Mouse (Mus musculus) E14TG2a.4 (cell line): ENCODE data around the gene Tspan3.
A peak's percentile ranks its signal among the peaks of the same experiment; 100 is the strongest.

ENCODE experiments used
- H3K27me3 ChIP-seq: 2 replicates; pipeline ENCODE4 v1.6.1; 2014; ENCODE audit warnings: low read length, control low read depth; ENCODE audit not compliant: insufficient read depth
- H3K36me3 ChIP-seq: 2 replicates; pipeline ENCODE4 v1.6.1; 2014; ENCODE audit warnings: low read length, control low read depth; ENCODE audit not compliant: insufficient read depth
- H3K4me1 ChIP-seq: replicated peaks from 2 replicates; pipeline ENCODE4 v1.6.1; 2014; ENCODE audit warnings: low read depth, low read length, control low read depth
- H3K4me3 ChIP-seq: replicated peaks from 2 replicates; pipeline ENCODE4 v1.5.1; 2014; ENCODE audit warnings: mild to moderate bottlenecking, low read length
- H3K9me3 ChIP-seq: 2 replicates; pipeline ENCODE4 v1.6.1; 2014; ENCODE audit warnings: low read length, control low read depth
- CTCF ChIP-seq: conservative IDR thresholded peaks from 2 replicates; pipeline ENCODE4 v1.5.1; 2014; ENCODE audit warnings: low read length
- NANOG ChIP-seq: IDR thresholded peaks from 2 replicates; pipeline ENCODE4 v1.6.1; 2014; ENCODE audit warnings: borderline replicate concordance, low read length, mixed read lengths
- POU5F1 ChIP-seq: IDR thresholded peaks from 2 replicates; pipeline ENCODE4 v1.6.1; 2014; ENCODE audit warnings: low read length, borderline replicate concordance

Gene Tspan3

GRCm38 (mm10) chr9:56144366-56145003 lies 20.8 kb downstream of the Tspan3 start:
- no peaks in the 10 kb centered on the region for H3K27me3 ChIP-seq
- TF ChIP-seq POU5F1 (no peak), CTCF (no peak), NANOG (no peak)
- peaks cover 50% of the 10 kb centered on the region for H3K36me3 ChIP-seq
- H3K9me3 ChIP-seq, result no peaks in the 10 kb centered on the region
- no peak overlapping the region for H3K4me3 ChIP-seq
- H3K4me1 ChIP-seq, result no peaks in the 10 kb centered on the region

GRCm38 (mm10) chr9:56141776-56142175 lies 23.5 kb downstream of the Tspan3 start:
- TF ChIP-seq POU5F1, result no peak
- no peak for TF ChIP-seq NANOG
- no peak for TF ChIP-seq CTCF
- H3K9me3 ChIP-seq, result no peaks in the 10 kb centered on the region
- no peaks in the 10 kb centered on the region for H3K27me3 ChIP-seq
- no peak overlapping the region for H3K4me3 ChIP-seq
- H3K36me3 ChIP-seq, result peaks cover 50% of the 10 kb centered on the region
- no peaks in the 10 kb centered on the region for H3K4me1 ChIP-seq

DNA sequence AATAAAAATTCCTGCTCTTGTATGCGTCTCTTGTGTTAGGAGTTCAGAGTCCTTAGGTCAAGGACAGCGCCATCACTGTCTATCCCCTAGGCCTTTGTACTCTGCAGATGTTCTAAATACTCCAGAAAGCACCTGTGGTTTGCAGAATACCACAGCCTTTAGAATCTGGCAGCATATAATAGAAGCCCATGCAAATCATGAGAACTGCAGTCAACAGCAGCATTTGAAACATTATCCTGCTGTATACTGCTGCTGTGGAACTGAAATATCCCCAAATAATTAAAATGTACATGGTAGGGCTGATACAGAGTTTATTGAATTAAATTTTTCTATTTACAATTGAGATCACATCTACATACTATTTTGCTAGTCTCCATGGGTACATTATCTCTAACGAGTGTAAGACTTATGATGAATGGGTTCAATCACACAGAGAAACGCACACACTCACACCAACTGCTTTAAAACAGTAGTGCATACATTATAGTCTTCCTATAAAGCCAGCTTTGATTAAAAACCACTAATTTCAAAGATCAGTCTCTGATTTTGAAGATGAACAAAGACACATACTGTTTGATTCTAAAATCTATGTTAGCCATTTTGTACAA lies 29.6 kb downstream of the Tspan3 start:
- Histone ChIP-seq H3K27me3 (no peaks in the 10 kb centered on the region), H3K4me3 (no peak overlapping the region), H3K4me1 (peaks cover 6% of the 10 kb centered on the region), H3K36me3 (peaks cover 69% of the 10 kb centered on the region), H3K9me3 (no peaks in the 10 kb centered on the region)
- TF ChIP-seq NANOG (peak; percentile 25; the same call in 1 of the 2 replicates), CTCF (no peak)

GRCm38 (mm10) chr9:56134614-56135013 lies 30.7 kb downstream of the Tspan3 start:
- Histone ChIP-seq H3K36me3 (peaks cover 76% of the 10 kb centered on the region), H3K27me3 (no peaks in the 10 kb centered on the region), H3K9me3 (no peaks in the 10 kb centered on the region), H3K4me1 (peaks cover 11% of the 10 kb centered on the region), H3K4me3 (no peak overlapping the region)
- TF ChIP-seq CTCF (no peak), POU5F1 (no peak), NANOG (no peak)

GRCm38 (mm10) chr9:56133970-56134369 lies 31.3 kb downstream of the Tspan3 start:
- no peaks in the 10 kb centered on the region for H3K9me3 ChIP-seq
- TF ChIP-seq POU5F1 (no peak), CTCF (no peak), NANOG (no peak)
- H3K4me1 ChIP-seq, result peaks cover 17% of the 10 kb centered on the region
- H3K36me3 ChIP-seq, result peaks cover 79% of the 10 kb centered on the region
- H3K27me3 ChIP-seq, result no peaks in the 10 kb centered on the region
- no peak overlapping the region for H3K4me3 ChIP-seq

DNA sequence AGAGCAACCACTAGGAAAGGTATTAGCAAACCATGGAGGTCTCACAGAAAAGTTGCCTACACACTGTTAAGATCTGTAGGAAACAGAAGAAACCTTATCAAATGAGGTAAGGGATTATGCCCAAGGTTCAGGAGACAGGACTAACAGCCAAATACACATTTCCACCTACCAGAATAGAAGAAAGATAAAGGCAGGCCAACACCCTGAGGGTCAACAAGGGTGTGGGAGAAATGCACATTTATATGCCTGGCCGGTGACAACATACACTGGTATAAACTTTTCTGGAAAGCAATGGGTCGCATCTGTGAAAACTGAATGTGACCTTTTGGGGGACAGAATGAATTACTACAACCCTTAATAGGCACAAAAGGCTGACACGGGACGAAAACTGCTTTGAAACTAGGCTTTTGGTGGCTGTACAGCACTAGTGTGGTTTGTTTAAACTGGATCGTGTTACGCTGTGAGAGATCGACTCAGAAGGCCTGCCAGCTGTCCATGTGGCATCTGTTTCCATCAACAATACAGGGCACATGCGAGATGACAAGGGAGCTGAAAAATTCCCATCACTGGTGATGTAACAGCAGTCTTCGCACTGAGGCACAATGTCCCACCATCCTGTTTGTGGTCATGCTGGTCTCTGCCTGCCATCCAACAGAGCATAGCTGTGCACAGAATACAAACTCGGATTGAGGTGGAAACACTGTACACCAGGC lies 33.3 kb downstream of the Tspan3 start:
- H3K4me3 ChIP-seq, result no peak overlapping the region
- H3K36me3 ChIP-seq, result peaks cover 81% of the 10 kb centered on the region
- H3K9me3 ChIP-seq, result no peaks in the 10 kb centered on the region
- peaks cover 35% of the 10 kb centered on the region for H3K4me1 ChIP-seq
- H3K27me3 ChIP-seq, result no peaks in the 10 kb centered on the region
- TF ChIP-seq POU5F1, result no peak
- no peak for TF ChIP-seq CTCF
- TF ChIP-seq NANOG, result no peak

DNA sequence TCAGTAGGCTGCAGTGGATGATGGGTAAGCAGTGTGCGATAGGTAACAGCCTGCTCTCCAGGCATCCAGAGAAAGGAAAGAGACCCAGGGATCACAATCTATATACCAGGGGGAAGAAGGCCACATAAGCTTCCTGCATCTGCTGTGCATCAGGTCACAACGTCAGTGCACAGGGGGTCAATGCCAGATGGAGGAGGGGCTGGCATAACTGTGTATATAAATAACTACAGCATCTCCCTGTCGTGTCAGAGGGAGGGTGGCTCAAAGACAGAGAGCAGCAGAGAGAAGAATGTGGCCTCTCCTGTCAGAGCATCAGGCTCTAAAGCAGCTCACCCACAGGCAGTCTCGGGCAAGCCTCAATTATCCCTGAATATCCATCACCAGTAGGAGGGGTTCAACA lies 34.7 kb downstream of the Tspan3 start:
- Histone ChIP-seq H3K9me3 (no peaks in the 10 kb centered on the region), H3K36me3 (peaks cover 76% of the 10 kb centered on the region), H3K4me3 (no peak overlapping the region), H3K27me3 (no peaks in the 10 kb centered on the region), H3K4me1 (peaks cover 38% of the 10 kb centered on the region)
- no peak for TF ChIP-seq CTCF
- no peak for TF ChIP-seq POU5F1
- TF ChIP-seq NANOG, result no peak

- Histone ChIP-seq H3K4me1 (peaks cover 44% of the 10 kb centered on the region), H3K27me3 (no peaks in the 10 kb centered on the region), H3K36me3 (peaks cover 72% of the 10 kb centered on the region), H3K9me3 (no peaks in the 10 kb centered on the region), H3K4me3 (no peak overlapping the region)
- no peak for TF ChIP-seq NANOG
- TF ChIP-seq CTCF, result no peak
- no peak for TF ChIP-seq POU5F1
These were observed 35.3 kb downstream of the Tspan3 start for GRCm38 (mm10) chr9:56129951-56130350.

DNA sequence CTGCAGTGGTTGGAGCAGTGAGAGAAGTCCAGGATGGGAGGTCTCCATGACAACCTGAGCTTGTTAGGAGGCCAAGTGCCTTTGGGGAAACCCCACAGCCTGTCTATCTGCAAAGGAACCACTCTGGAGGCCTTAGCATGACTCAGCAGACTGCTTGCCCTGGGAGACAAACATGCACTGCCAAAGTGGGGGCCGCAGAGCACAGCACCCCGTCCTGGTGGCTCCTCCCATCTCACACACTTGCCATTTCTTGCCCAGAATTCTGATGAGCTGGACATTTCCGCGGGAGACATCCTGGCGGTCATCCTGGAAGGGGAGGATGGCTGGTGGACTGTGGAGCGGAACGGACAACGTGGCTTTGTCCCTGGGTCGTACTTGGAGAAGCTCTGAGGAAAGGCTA lies 36.9 kb downstream of the Tspan3 start:
- H3K4me3 ChIP-seq, result peak overlapping the region; percentile 63
- TF ChIP-seq CTCF, result no peak
- TF ChIP-seq NANOG, result no peak
- no peak for TF ChIP-seq POU5F1
- peaks cover 52% of the 10 kb centered on the region for H3K4me1 ChIP-seq
- no peaks in the 10 kb centered on the region for H3K9me3 ChIP-seq
- H3K27me3 ChIP-seq, result peaks cover 11% of the 10 kb centered on the region; the same call in 1 of the 2 replicates
- H3K36me3 ChIP-seq, result peaks cover 57% of the 10 kb centered on the region
